Mouse (Mus musculus) 416B (cell line): ENCODE results near the gene B230307C23Rik.
"Not testable (repeated sequence)": the region's sequence is repeated elsewhere in the genome, so short reads cannot be mapped to it uniquely, and the experiment has no call there.

Experiments
- DNase-seq: peaks from one replicate; pipeline ENCODE4 v3.0.0; 2011; ENCODE audit warnings: low read depth

Gene B230307C23Rik

GRCm38 (mm10) chr16:98022081-98022480 lies 25.0 kb downstream of the B230307C23Rik start:
- peak; percentile 31 for DNase-seq

GRCm38 (mm10) chr16:98022657-98023345 lies 25.7 kb downstream of the B230307C23Rik start:
- peak; percentile 90 for DNase-seq

GRCm38 (mm10) chr16:98026186-98026585 lies 29.1 kb downstream of the B230307C23Rik start:
- not testable (repeated sequence) for DNase-seq

- not testable (repeated sequence) for DNase-seq
Observed at GRCm38 (mm10) chr16:98034971-98035370, 37.9 kb downstream of the B230307C23Rik start.

GRCm38 (mm10) chr16:98041676-98042075 lies 44.6 kb downstream of the B230307C23Rik start:
- DNase-seq = peak; percentile 79

GRCm38 (mm10) chr16:98079382-98079781 lies 82.3 kb downstream of the B230307C23Rik start:
- DNase-seq = not testable (repeated sequence)

GRCm38 (mm10) chr16:98081140-98081539 lies 84.0 kb downstream of the B230307C23Rik start:
- DNase-seq = peak; percentile 29
